Mouse (Mus musculus) CD8-positive naive resting alpha-beta T cell, adult 2 months (primary cell): ENCODE measurements around the gene Aldoc.
A peak's percentile ranks its signal among the peaks of the same experiment; 100 is the strongest.

Source experiments
- DNase-seq, 2 experiments: peaks; one replicate each; pipeline ENCODE4 v3.0.0; 2022; ENCODE audit warnings: low read depth in 2 of 2, low spot score in 2 of 2

Gene Aldoc

DNA sequence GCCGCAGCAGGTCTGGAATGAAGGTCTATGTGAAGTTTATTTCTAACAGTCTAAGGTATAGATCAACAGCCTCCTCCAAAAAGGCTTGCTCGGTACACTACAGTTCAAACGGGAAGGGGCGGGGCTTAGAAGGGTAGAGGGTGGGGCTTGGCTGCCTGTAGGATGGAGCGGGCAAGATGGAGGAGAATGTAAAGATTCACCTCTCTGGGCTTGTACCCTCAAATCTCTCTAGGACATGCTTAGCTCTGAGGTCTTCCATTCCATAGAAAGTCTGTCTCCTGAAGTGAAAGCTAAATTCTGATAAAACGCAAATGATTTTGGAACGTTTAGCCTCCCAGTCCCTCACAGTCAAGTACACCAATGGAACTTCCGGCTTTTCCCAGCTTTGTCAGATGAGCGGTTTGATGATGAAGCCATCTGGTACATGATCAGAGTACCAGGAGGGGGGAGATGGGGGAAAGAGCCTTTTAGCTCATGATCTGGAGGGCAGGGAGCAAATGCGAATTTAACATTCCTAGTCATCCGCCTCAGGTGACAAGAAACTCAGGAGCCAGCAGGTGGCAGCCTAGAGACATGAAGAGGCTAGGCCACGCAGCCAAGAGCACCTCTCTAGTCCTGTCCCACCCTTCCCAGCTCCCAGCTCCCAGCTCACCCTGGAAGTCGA, 37.5 kb downstream of the Aldoc start:
- peak; percentile 50 to 72 for DNase-seq

DNA sequence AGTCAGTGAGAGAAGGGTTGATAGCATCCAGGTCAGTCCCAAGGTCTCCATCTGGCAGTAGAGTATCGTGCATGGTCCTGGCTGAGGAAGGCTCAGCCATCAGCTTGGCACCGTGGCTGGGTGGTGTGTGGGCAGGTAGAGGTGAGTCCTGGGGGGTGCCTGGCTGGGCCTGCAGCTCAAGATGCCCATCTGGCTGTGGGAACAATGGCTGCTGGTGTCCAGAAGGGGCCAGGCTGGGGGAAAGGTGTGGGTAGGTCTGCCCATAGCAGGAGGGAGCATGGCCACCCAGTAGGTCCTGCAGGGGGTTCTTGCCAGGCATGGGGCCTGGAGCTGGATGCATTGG, 38.0 kb downstream of the Aldoc start:
- DNase-seq = no peak

DNA sequence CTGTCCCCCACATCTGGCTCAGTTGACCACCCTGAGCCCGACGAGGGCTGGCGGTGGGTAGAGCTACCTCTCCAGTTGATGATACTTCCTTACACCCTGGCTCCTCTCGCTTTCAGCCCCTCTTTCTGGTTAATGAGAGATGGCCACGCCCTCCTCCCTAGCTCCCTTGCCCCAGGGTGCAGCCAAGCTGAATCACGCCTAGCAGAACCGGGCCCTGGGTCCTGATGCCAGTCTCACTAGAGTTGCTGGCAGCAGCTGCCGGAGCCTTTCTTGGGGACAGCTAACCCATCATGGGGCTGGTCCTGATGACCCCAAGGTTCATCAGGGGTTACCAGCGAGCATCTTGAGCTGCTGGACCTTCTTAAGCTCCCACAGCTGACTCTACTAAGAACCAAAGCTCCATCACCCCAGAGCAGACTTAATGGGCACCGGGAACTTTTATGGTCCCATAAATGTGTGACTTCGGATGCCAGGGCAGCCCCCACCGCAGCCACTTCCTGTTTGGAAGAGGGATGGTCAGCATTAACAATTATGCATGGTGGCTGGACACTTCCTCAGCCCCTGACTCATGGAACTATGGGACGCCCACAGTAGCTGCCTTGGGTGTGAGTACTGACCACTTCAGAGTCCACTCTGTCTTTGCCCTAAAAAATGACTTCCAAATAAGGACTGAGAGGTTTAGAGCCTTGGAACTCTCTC, 40.7 kb downstream of the Aldoc start:
- no peak for DNase-seq

DNA sequence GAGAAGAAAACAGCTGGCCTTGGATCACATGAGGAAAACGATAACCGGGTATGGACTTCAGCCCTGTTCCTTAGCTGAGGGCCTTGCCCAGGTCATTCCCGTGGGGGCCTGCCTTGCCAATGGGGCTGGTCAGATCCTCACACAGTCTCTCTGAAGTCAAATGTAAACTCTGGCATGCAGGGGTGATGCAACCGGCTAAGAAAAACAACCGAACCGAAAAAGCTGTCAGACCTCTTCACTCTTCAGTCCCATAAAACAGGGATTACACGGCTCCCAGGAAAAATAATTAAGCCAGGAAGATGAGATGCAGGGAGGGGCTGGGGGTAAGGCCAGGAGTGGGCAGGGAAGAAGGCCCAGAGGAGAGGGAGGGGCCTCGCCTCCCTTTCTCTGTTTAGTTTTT, 41.3 kb downstream of the Aldoc start:
- no peak for DNase-seq

DNA sequence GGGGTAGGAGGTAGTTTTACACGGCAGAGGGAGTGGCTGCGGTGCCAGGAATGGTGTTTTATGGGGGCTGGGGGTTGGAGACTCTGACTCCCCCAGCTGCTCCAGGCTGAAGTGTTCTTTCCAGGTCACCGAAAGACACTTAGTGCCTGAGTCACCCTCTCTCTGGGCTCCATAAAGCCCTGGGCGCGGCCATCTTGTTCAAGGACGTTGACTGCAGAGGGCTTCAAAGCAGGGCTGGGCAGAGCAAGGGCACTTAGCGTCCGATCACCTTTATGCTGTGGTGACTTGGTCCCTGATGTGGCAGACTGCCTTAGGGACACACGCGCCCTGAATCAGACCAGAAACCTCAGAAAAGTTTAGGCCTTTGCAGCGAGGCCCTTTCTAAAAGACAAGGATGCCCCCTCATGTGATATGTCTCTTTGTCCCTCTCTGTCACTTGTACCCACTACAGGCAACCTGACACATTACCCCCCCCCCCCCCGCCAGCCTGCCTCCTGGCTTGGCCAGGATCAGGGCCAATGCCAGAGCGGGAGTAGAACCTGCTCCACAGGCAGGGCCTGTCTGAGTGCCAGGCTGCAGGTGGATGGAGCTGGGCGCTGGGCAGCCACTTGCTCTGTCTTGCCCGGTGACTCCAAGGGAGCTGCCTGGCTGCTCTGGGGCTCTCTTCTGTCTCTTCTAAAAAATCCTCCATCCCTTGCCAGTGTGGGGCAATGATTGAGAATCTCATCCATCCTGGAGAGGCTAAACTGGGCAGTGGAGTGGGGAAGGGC, 44.9 kb downstream of the Aldoc start:
- DNase-seq = no peak

DNA sequence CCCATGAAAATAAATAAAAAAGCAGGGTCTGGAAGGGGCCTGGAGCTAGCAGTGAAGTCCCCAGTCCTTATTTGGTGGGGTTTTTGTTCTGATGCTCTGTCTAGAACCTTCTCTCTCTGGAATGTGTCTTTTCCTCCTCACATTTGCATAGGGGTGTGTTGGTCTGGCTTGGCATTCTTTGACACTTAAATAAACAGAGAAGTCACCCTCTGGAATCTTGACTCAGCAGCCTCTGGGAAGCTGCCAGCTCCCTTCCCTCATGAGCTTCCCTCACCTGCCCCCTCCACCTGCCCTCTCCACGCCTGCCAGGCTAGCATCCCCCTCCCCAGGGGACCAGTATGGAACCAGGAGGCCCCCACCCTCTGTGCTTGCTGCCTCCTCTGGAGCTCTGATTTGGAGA, 47.6 kb downstream of the Aldoc start:
- DNase-seq = no peak

DNA sequence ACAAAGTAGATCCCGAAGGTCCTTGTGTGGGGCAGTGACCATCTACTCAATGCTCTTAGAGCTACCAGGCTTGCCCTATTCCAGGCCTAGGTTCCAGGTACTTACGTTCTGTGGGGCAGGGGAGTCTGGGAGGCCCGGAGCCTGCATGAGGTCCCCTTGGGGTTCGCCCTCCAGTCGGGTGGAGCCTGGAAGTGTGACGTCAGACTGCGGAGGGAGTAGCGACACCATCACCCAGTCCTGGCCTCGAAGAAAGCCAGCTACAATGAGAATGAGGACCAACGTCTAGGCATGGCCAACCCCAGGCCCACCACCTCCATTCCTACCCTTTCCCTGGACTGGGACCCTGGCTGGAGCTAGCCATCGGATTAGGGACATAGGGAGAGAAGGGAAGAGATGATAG, 48.9 kb downstream of the Aldoc start:
- no peak for DNase-seq

DNA sequence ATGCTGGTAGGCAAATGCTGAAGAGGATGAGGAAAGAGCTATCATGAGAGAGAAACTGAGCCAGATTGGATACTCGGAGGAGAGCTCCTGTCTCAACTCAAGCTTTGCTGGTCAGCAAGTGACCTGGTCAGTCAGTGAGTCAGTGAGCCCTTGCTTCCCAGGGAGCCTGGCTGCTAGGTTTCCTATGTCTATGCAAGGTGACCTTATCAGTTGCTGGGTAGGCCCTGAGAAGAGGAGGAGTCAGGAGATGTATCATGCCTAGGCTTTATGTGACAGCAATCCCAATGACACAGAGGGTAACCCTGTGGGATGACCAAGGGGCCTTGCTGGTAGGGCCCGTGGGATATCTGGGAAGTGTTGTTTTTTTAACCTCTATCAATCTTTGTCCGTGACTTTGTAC, 49.4 kb downstream of the Aldoc start:
- no peak for DNase-seq

DNA sequence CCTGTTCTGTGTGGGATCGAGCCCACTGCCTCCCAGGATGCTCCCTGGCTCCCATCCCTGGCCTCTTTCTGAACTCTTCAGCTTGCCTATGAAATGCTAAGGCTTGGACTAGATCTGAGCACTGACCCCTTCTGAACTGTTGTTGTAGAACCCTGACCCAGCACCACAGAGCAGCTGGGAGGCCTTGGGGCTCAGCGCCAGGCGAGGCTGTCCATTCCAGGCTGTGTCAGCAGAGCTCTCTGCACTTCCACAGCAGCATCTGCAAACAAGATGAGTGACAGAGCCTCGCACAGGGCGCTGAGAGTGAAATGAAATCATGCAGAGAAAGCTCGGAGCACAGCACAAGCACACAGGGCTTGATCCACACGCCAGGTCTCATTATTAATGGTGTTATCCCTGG, 49.8 kb downstream of the Aldoc start:
- no peak for DNase-seq

DNA sequence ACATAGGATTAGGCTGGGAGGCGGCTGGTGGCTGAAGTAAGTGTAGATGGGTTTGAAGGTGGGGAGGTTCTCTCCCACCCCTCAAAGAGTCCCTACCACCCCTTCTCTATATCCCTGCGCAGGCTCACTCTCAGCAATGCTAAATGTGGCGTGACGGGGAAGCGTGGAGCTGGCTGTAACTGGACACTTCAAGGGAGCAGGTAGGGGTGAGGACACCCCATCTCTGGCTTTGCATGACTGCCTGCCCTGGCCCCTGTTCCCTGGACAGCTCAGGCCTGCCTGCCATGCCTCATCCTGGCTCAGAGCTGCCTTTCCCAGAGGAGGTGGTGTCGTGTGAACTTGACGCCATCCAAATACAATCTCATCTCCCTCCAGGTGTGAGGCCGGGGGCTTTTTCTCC, 51.4 kb downstream of the Aldoc start:
- no peak for DNase-seq
